8 mouse cellular contexts compared by ENCODE assay signal in genomic region chr2:153444254-153445136, GRCm38 (mm10). TPM values are rescaled to one million over a fixed set of nuclear protein-coding genes. Genes with fewer than 3 reads are reported as not detected.
DNase-seq lines count a peak whose midpoint lies in the region; ATAC-seq and TF ChIP-seq lines count a peak whose summit lies in the region.

No protein-coding gene starts in this region.

- no peaks in the 10 kb centered on the region for H3K36me3 ChIP-seq in heart, embryonic 16.5 days (ENCODE audit: control insufficient read depth, insufficient read depth)
- no peaks in the 10 kb centered on the region for H3K36me3 ChIP-seq in lung, embryonic 15.5 days
- no peaks in the 10 kb centered on the region for H3K36me3 ChIP-seq in thymus, adult 2 months (ENCODE audit: control insufficient read depth, insufficient read depth, low read length)

- peak; percentile 53 for ATAC-seq in erythroid progenitor cell, adult 5-6 weeks (replicated peaks; ENCODE audit: low FRiP score, poor library complexity, severe bottlenecking)
- peak; percentile 57 for ATAC-seq in heart, embryonic 16.5 days (replicated peaks; ENCODE audit: extremely low read depth, insufficient read depth, low FRiP score)
- ATAC-seq in lung, embryonic 15.5 days (ENCODE audit: borderline replicate concordance, extremely low read depth, low FRiP score, low TSS enrichment) = peak; percentile 68
- 0 out of 2 replicates have a peak, but pooled peaks have one; percentile 8 for ATAC-seq in neutrophil, adult 5-6 weeks (ENCODE audit: extremely low read depth, insufficient number of reproducible peaks, low FRiP score, poor library complexity, severe bottlenecking)

- H3K27me3 ChIP-seq in heart, embryonic 16.5 days (ENCODE audit: control insufficient read depth, insufficient read depth, low read length) = no peaks in the 10 kb centered on the region
- H3K27me3 ChIP-seq in lung, embryonic 15.5 days = no peaks in the 10 kb centered on the region
- no peaks in the 10 kb centered on the region; the same call in 1 of the 2 replicates for H3K27me3 ChIP-seq in thymus, adult 2 months (ENCODE audit: control insufficient read depth, insufficient read depth, low read length)

- no peaks in the 10 kb centered on the region for H3K9me3 ChIP-seq in heart, embryonic 16.5 days (replicated peaks; ENCODE audit: control insufficient read depth, low read length)
- no peaks in the 10 kb centered on the region for H3K9me3 ChIP-seq in lung, embryonic 15.5 days

- H3K4me2 ChIP-seq in heart, embryonic 16.5 days (ENCODE audit: low read depth, low read length) = peak overlapping the region; percentile 99
- H3K4me2 ChIP-seq in lung, embryonic 15.5 days = peak overlapping the region; percentile 98

- H3K9ac ChIP-seq in heart, embryonic 16.5 days (ENCODE audit: low read length) = peak overlapping the region; percentile 96
- H3K9ac ChIP-seq in lung, embryonic 15.5 days = peak overlapping the region; percentile 90

- peaks cover 40% of the 10 kb centered on the region for H3K4me1 ChIP-seq in heart, embryonic 16.5 days (ENCODE audit: control insufficient read depth, insufficient read depth, low read length)
- H3K4me1 ChIP-seq in lung, embryonic 15.5 days = peaks cover 43% of the 10 kb centered on the region
- H3K4me1 ChIP-seq in thymus, adult 2 months (replicated peaks; ENCODE audit: control insufficient read depth, insufficient read depth, low read length) = peaks cover 21% of the 10 kb centered on the region

- DNase-seq in CD4-positive, CD25-positive, alpha-beta regulatory T cell, adult 2 months (ENCODE audit: low read depth, low spot score) = peak; percentile 77
- DNase-seq in adrenal gland, postnatal 25 days = peak; percentile 85
- peak; percentile 71 to 89 for DNase-seq in kidney, postnatal 25 days
- DNase-seq in thymus, adult 2 months = peak; percentile 26

- no peak for TF ChIP-seq POLR2A in thymus, adult 2 months (IDR thresholded peaks at IDR 0.05; ENCODE audit: control insufficient read depth, extremely low read depth, insufficient read depth, low read length, poor library complexity)

- 1% methylated on average over 34 of the region's 64 CpGs for WGBS in heart, embryonic 16.5 days
- under 1% methylated on average over 42 of the region's 64 CpGs for WGBS in lung, embryonic 15.5 days
- WGBS in thymus, adult 2 months = under 1% methylated on average over 44 of the region's 64 CpGs

- no peak for TF ChIP-seq CTCF in thymus, adult 2 months (IDR thresholded peaks at IDR 0.05; ENCODE audit: borderline replicate concordance, control insufficient read depth, extremely low read depth, insufficient read depth, low read length, poor library complexity)

- peak overlapping the region; percentile 97 for H3K4me3 ChIP-seq in heart, embryonic 16.5 days (ENCODE audit: low read length)
- peak overlapping the region; percentile 97 for H3K4me3 ChIP-seq in lung, embryonic 15.5 days
- H3K4me3 ChIP-seq in thymus, adult 2 months (ENCODE audit: control insufficient read depth, insufficient read depth, low read length) = peak overlapping the region; percentile 68

- H3K27ac ChIP-seq in heart, embryonic 16.5 days (ENCODE audit: low read length) = peak overlapping the region; percentile 95
- H3K27ac ChIP-seq in lung, embryonic 15.5 days = peak overlapping the region; percentile 97
- H3K27ac ChIP-seq in thymus, adult 2 months (ENCODE audit: control insufficient read depth, insufficient read depth, low read length) = no peak overlapping the region

RNA-seq across cellular contexts. Expression of gene 4930404H24Rik, which starts 48.1 kb away (rescaled TPM):
- not detected in 2 replicates for total RNA-seq in adrenal gland, postnatal 25 days (2021)
- total RNA-seq in erythroid progenitor cell, adult 5-6 weeks (2015; ENCODE audit: low replicate concordance) = not detected in 2 replicates
- total RNA-seq in erythroid progenitor cell, adult 5-6 weeks (2017; ENCODE audit: low replicate concordance) = not detected in 2 replicates
- polyA plus RNA-seq in heart, embryonic 16.5 days (2015; fragmentation: Nextera tagmentation; extraction: Ambion mirVana) = not detected in 2 replicates
- not detected in 2 replicates for polyA plus RNA-seq in lung, embryonic 15.5 days (2015; fragmentation: Nextera tagmentation; extraction: Ambion mirVana)
- not detected in 2 replicates for total RNA-seq in neutrophil, adult 5-6 weeks (2017)
- not detected in 2 replicates for polyA plus RNA-seq in thymus, adult 2 months (2012; rRNA removed)

Comparison
In these comparisons a context has a peak if more than half of its experiments do, and no peak if none do; other contexts are left out.
1. DNase-seq: peak in every context shown above with its lines; median percentile 85 in adrenal gland, postnatal 25 days; 80 in kidney, postnatal 25 days; 77 in CD4-positive, CD25-positive, alpha-beta regulatory T cell, adult 2 months; 26 in thymus, adult 2 months.
2. ATAC-seq: peak in every context shown above with its lines; median percentile 68 in lung, embryonic 15.5 days; 57 in heart, embryonic 16.5 days; 53 in erythroid progenitor cell, adult 5-6 weeks; 8 in neutrophil, adult 5-6 weeks.